In the genomic region with DNA sequence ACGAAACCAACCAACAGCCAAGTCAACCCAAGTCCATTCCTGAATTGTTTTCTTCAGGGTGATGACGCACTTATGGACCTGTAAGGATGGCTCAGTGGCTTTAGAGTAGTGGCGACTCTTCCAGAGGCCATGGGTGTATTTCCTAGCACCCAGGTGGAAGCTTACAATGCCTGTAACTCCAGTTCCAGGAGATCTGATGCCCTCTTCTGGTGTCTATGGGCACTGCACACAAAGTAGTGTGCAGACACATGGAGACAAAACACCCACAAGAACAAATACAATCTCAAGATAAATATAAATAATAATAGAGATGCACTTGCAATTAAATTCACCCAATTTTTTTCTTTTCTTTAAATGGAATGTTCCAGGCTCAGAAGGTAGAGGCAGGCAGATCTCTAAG, we compare ENCODE assay signal across 17 mouse cellular contexts. TPM values are rescaled to one million over a fixed set of nuclear protein-coding genes. Genes with fewer than 3 reads are reported as not detected.
DNase-seq lines count a peak whose midpoint lies in the region; ATAC-seq and TF ChIP-seq lines count a peak whose summit lies in the region.
"Had no signal": no experiment of that assay in that cellular context is flagged by ENCODE, and none has a peak within 500 bp of the region (broad histone marks: within the 10 kb centered on the region; RNA-seq: fewer than 3 reads in every experiment).

No protein-coding gene starts in this region.

- H3K4me1 ChIP-seq in hindbrain, postnatal 0 days (ENCODE audit: insufficient read depth, low read length), result 0 out of 2 replicates have a peak, but pooled peaks cover 7% of the 10 kb centered on the region
- H3K4me1 ChIP-seq in hindbrain, embryonic 10.5 days (replicated peaks), result peaks cover 31% of the 10 kb centered on the region
- H3K4me1 ChIP-seq in lung, embryonic 14.5 days (ENCODE audit: insufficient read depth), result no peaks in the 10 kb centered on the region
- no peaks in the 10 kb centered on the region for H3K4me1 ChIP-seq in stomach, postnatal 0 days (replicated peaks; ENCODE audit: control insufficient read depth, insufficient read depth)

- no peaks in the 10 kb centered on the region for H3K9me3 ChIP-seq in hindbrain, postnatal 0 days (ENCODE audit: low read length)
- H3K9me3 ChIP-seq in hindbrain, embryonic 10.5 days, result no peaks in the 10 kb centered on the region
- no peaks in the 10 kb centered on the region for H3K9me3 ChIP-seq in lung, embryonic 14.5 days (ENCODE audit: low read depth, low read length)
- no peaks in the 10 kb centered on the region for H3K9me3 ChIP-seq in stomach, postnatal 0 days (ENCODE audit: control insufficient read depth, low read length)
- H3K9me3 ChIP-seq: embryonic facial prominence, embryonic 10.5 days; heart, embryonic 12.5 days; hindbrain, embryonic 12.5 days; midbrain, embryonic 12.5 days had no signal

- no peak overlapping the region for H3K27ac ChIP-seq in hindbrain, postnatal 0 days
- H3K27ac ChIP-seq in hindbrain, embryonic 10.5 days, result no peak overlapping the region
- no peak overlapping the region for H3K27ac ChIP-seq in lung, embryonic 14.5 days (ENCODE audit: low read depth)
- no peak overlapping the region for H3K27ac ChIP-seq in stomach, postnatal 0 days (replicated peaks)
- H3K27ac ChIP-seq: embryonic facial prominence, embryonic 10.5 days; hindbrain, embryonic 12.5 days; midbrain, embryonic 12.5 days had no signal

- H3K36me3 ChIP-seq in hindbrain, postnatal 0 days (ENCODE audit: insufficient read depth, low read length), result no peaks in the 10 kb centered on the region
- H3K36me3 ChIP-seq in hindbrain, embryonic 10.5 days, result no peaks in the 10 kb centered on the region
- H3K36me3 ChIP-seq in lung, embryonic 14.5 days (ENCODE audit: insufficient read depth), result no peaks in the 10 kb centered on the region
- no peaks in the 10 kb centered on the region for H3K36me3 ChIP-seq in stomach, postnatal 0 days (ENCODE audit: control insufficient read depth, insufficient read depth, low read length)
- H3K36me3 ChIP-seq: embryonic facial prominence, embryonic 10.5 days; heart, embryonic 12.5 days; hindbrain, embryonic 12.5 days; midbrain, embryonic 12.5 days had no signal

- no peak for ATAC-seq in cerebellum, adult (ENCODE audit: insufficient number of reproducible peaks, low FRiP score, low TSS enrichment)
- ATAC-seq in hindbrain, postnatal 0 days, result no peak
- no peak for ATAC-seq in lung, embryonic 14.5 days (ENCODE audit: insufficient read depth)
- no peak for ATAC-seq in stomach, postnatal 0 days (ENCODE audit: low FRiP score, low TSS enrichment)

- no peaks in the 10 kb centered on the region for H3K27me3 ChIP-seq in hindbrain, postnatal 0 days (ENCODE audit: insufficient read depth, low read length)
- H3K27me3 ChIP-seq in hindbrain, embryonic 10.5 days (ENCODE audit: insufficient read depth, poor library complexity, severe bottlenecking), result peaks cover 13% of the 10 kb centered on the region; the same call in 1 of the 2 replicates
- no peaks in the 10 kb centered on the region for H3K27me3 ChIP-seq in lung, embryonic 14.5 days (ENCODE audit: insufficient read depth, low read length)
- H3K27me3 ChIP-seq in stomach, postnatal 0 days (ENCODE audit: control insufficient read depth, insufficient read depth, low read length), result no peaks in the 10 kb centered on the region
- H3K27me3 ChIP-seq: heart, embryonic 12.5 days; hindbrain, embryonic 12.5 days; midbrain, embryonic 12.5 days had no signal

- no peak for TF ChIP-seq EP300 in stomach, postnatal 0 days (optimal IDR thresholded peaks at IDR 0.05)

- 97% methylated on average over 3 of the region's 3 CpGs for WGBS in hindbrain, postnatal 0 days
- 95% methylated on average over 3 of the region's 3 CpGs for WGBS in hindbrain, embryonic 10.5 days
- WGBS in lung, embryonic 14.5 days, result 89% methylated on average over 3 of the region's 3 CpGs
- 95% methylated on average over 3 of the region's 3 CpGs for WGBS in stomach, postnatal 0 days

- TF ChIP-seq CTCF in hindbrain, postnatal 0 days (IDR thresholded peaks at IDR 0.05; ENCODE audit: low read depth), result peak; percentile 45
- peak; percentile 40 for TF ChIP-seq CTCF in lung, embryonic 14.5 days (IDR thresholded peaks at IDR 0.05; ENCODE audit: low read depth)
- TF ChIP-seq CTCF in stomach, postnatal 0 days (IDR thresholded peaks at IDR 0.05; ENCODE audit: low read depth), result peak; percentile 55

- no peak overlapping the region for H3K4me2 ChIP-seq in hindbrain, postnatal 0 days (ENCODE audit: low read depth, low read length)
- H3K4me2 ChIP-seq in lung, embryonic 14.5 days, result no peak overlapping the region
- H3K4me2 ChIP-seq in stomach, postnatal 0 days (replicated peaks; ENCODE audit: low read depth), result no peak overlapping the region
- H3K4me2 ChIP-seq: heart, embryonic 12.5 days; hindbrain, embryonic 12.5 days; midbrain, embryonic 12.5 days had no signal

- H3K4me3 ChIP-seq in hindbrain, postnatal 0 days (ENCODE audit: low read length), result no peak overlapping the region
- no peak overlapping the region for H3K4me3 ChIP-seq in hindbrain, embryonic 10.5 days
- H3K4me3 ChIP-seq in lung, embryonic 14.5 days (ENCODE audit: low read depth, low read length), result no peak overlapping the region
- H3K4me3 ChIP-seq in stomach, postnatal 0 days (ENCODE audit: low read depth, low read length), result no peak overlapping the region
- H3K4me3 ChIP-seq: embryonic facial prominence, embryonic 10.5 days; heart, embryonic 12.5 days; hindbrain, embryonic 12.5 days; midbrain, embryonic 12.5 days had no signal

- no peak overlapping the region for H3K9ac ChIP-seq in hindbrain, postnatal 0 days (replicated peaks; ENCODE audit: low read length)
- H3K9ac ChIP-seq in lung, embryonic 14.5 days, result no peak overlapping the region
- H3K9ac ChIP-seq in stomach, postnatal 0 days (ENCODE audit: low read length), result no peak overlapping the region
- H3K9ac ChIP-seq: heart, embryonic 12.5 days; hindbrain, embryonic 12.5 days; midbrain, embryonic 12.5 days had no signal

- DNase-seq in cerebellum, adult 11-12 months, result peak; percentile 29
- no peak for DNase-seq in hindbrain, postnatal 0 days (ENCODE audit: low spot score)
- no peak for DNase-seq in hindbrain, embryonic 10.5 days (ENCODE audit: low spot score)
- peak; percentile 4 for DNase-seq in lung, embryonic 14.5 days
- DNase-seq in lung, postnatal 36 days, result no peak
- no peak for DNase-seq in stomach, postnatal 0 days (ENCODE audit: low spot score)
- no peak for DNase-seq in embryo, embryonic 9.5 days (ENCODE audit: extremely low spot score)
- DNase-seq: kidney, adult 9 months; lung, postnatal 10 days had no signal

RNA-seq across cellular contexts. Expression of a gene that starts 6.7 kb away (rescaled TPM):
- 32.7 and 44.5 TPM in 2 replicates for total RNA-seq in hindbrain, postnatal 0 days (2014; rRNA removed)
- 7.8 and 8.4 TPM in 2 replicates for polyA plus RNA-seq in hindbrain, postnatal 0 days (2015; fragmentation: Nextera tagmentation; extraction: Ambion mirVana)
- polyA plus RNA-seq in hindbrain, embryonic 10.5 days (2016; fragmentation: Nextera tagmentation; extraction: Ambion mirVana), result 4.6 and 7.3 TPM in 2 replicates
- 16.3 and 17.3 TPM in 2 replicates for polyA plus RNA-seq in lung, embryonic 14.5 days (2014; fragmentation: Nextera tagmentation; extraction: Ambion mirVana)
- polyA plus RNA-seq in stomach, postnatal 0 days (2015; fragmentation: Nextera tagmentation; extraction: Ambion mirVana), result 5.2 and 6.1 TPM in 2 replicates

RNA-seq across cellular contexts. Expression of a gene that starts 21.2 kb away (rescaled TPM):
- total RNA-seq in hindbrain, postnatal 0 days (2014; rRNA removed), result not detected in 2 replicates
- polyA plus RNA-seq in hindbrain, postnatal 0 days (2015; fragmentation: Nextera tagmentation; extraction: Ambion mirVana), result not detected in 2 replicates
- polyA plus RNA-seq in hindbrain, embryonic 10.5 days (2016; fragmentation: Nextera tagmentation; extraction: Ambion mirVana), result 0.14 TPM in 1 of 2 replicates, not detected in the other
- 0.39 and 0.53 TPM in 2 replicates for polyA plus RNA-seq in lung, embryonic 14.5 days (2014; fragmentation: Nextera tagmentation; extraction: Ambion mirVana)
- polyA plus RNA-seq in stomach, postnatal 0 days (2015; fragmentation: Nextera tagmentation; extraction: Ambion mirVana), result 5.4 and 7.0 TPM in 2 replicates
- total RNA-seq: layer of hippocampus, postnatal 14 days had no signal
- polyA plus RNA-seq: hindbrain, embryonic 12.5 days; midbrain, embryonic 12.5 days had no signal

RNA-seq across cellular contexts. Expression of a gene that starts 35.0 kb away (rescaled TPM):
- total RNA-seq in hindbrain, postnatal 0 days (2014; rRNA removed), result not detected in 2 replicates
- polyA plus RNA-seq in hindbrain, postnatal 0 days (2015; fragmentation: Nextera tagmentation; extraction: Ambion mirVana), result not detected in 2 replicates
- polyA plus RNA-seq in hindbrain, embryonic 10.5 days (2016; fragmentation: Nextera tagmentation; extraction: Ambion mirVana), result not detected in 2 replicates
- polyA plus RNA-seq in lung, embryonic 14.5 days (2014; fragmentation: Nextera tagmentation; extraction: Ambion mirVana), result not detected in 2 replicates
- polyA plus RNA-seq in stomach, postnatal 0 days (2015; fragmentation: Nextera tagmentation; extraction: Ambion mirVana), result 0.05 TPM in 1 of 2 replicates, not detected in the other
- total RNA-seq: layer of hippocampus, postnatal 14 days had no signal
- polyA plus RNA-seq: embryonic facial prominence, embryonic 10.5 days; heart, embryonic 12.5 days; hindbrain, embryonic 12.5 days; limb, embryonic 11.5 days; midbrain, embryonic 12.5 days; stomach, embryonic 16.5 days had no signal

RNA-seq across cellular contexts. Expression of a gene that starts 57.6 kb away (rescaled TPM):
- total RNA-seq in hindbrain, postnatal 0 days (2014; rRNA removed), result 14.7 and 23.6 TPM in 2 replicates
- 26.0 and 31.1 TPM in 2 replicates for polyA plus RNA-seq in hindbrain, postnatal 0 days (2015; fragmentation: Nextera tagmentation; extraction: Ambion mirVana)
- 25.2 and 27.7 TPM in 2 replicates for polyA plus RNA-seq in hindbrain, embryonic 10.5 days (2016; fragmentation: Nextera tagmentation; extraction: Ambion mirVana)
- polyA plus RNA-seq in lung, embryonic 14.5 days (2014; fragmentation: Nextera tagmentation; extraction: Ambion mirVana), result 24.4 and 27.7 TPM in 2 replicates
- polyA plus RNA-seq in stomach, postnatal 0 days (2015; fragmentation: Nextera tagmentation; extraction: Ambion mirVana), result 16.4 and 16.6 TPM in 2 replicates

Comparison
In these comparisons a context has a peak if more than half of its experiments do, and no peak if none do; other contexts are left out.
1. DNase-seq: peak in cerebellum, adult 11-12 months (single experiment) and lung, embryonic 14.5 days (single experiment); none in hindbrain, postnatal 0 days (single experiment), hindbrain, embryonic 10.5 days (single experiment), lung, postnatal 36 days (single experiment), stomach, postnatal 0 days (single experiment) and embryo, embryonic 9.5 days (single experiment).
2. Peak in every context shown above with its lines, with median percentiles within 50 percentile points of each other: CTCF ChIP-seq.